Mouse (Mus musculus) midbrain, postnatal 0 days (tissue): ENCODE measurements around the gene Ccdc9b. TPM values are rescaled to one million over a fixed set of nuclear protein-coding genes. Genes with fewer than 3 reads are reported as not detected.
A peak's percentile ranks its signal among the peaks of the same experiment; 100 is the strongest.

ENCODE experiments used
- ATAC-seq: fragments of 200-750 bp; cut with Nextera tagmentation; 2 replicates; pipeline ENCODE4 v1.8.0; 2017; ENCODE audit warnings: moderate number of reproducible peaks, mild to moderate bottlenecking, moderate TSS enrichment, moderate library complexity; ENCODE audit not compliant: low FRiP score
- DNase-seq: peaks from one replicate; pipeline ENCODE4 v3.0.0-alpha.2; 2015; ENCODE audit warnings: low spot score
- H3K27ac ChIP-seq: fragments of 300-500 bp; sonication (generic); 2 replicates; pipeline ENCODE4 v1.5.1; 2014; ENCODE audit warnings: low read depth, mild to moderate bottlenecking, low read length, mixed read lengths
- H3K27me3 ChIP-seq: fragments of 300-500 bp; sonication (generic); 2 replicates; pipeline ENCODE4 v1.6.1; 2014; ENCODE audit warnings: low read length, control low read depth, mixed read lengths; ENCODE audit not compliant: insufficient read depth
- H3K36me3 ChIP-seq: fragments of 300-500 bp; sonication (generic); 2 replicates; pipeline ENCODE4 v1.6.1; 2014; ENCODE audit warnings: low read length, control low read depth, mixed read lengths; ENCODE audit not compliant: insufficient read depth
- H3K4me1 ChIP-seq: fragments of 300-500 bp; sonication (generic); 2 replicates; pipeline ENCODE4 v1.6.1; 2014; ENCODE audit warnings: mild to moderate bottlenecking, control low read depth, antibody characterized with exemption, low read length, mixed read lengths; ENCODE audit not compliant: insufficient read depth
- H3K4me2 ChIP-seq: fragments of 300-500 bp; sonication (generic); 2 replicates; pipeline ENCODE4 v1.6.1; 2014; ENCODE audit warnings: low read depth, mild to moderate bottlenecking, low read length, mixed read lengths; ENCODE audit not compliant: poor library complexity, severe bottlenecking
- H3K4me3 ChIP-seq: fragments of 300-500 bp; sonication (generic); 2 replicates; pipeline ENCODE4 v1.5.1; 2014; ENCODE audit warnings: low read depth, mild to moderate bottlenecking, low read length, moderate library complexity
- H3K9ac ChIP-seq: fragments of 300-500 bp; sonication (generic); replicated peaks from 2 replicates; pipeline ENCODE4 v1.6.1; 2014; ENCODE audit warnings: mild to moderate bottlenecking, low read length, moderate library complexity, mixed read lengths; ENCODE audit not compliant: poor library complexity, severe bottlenecking
- H3K9me3 ChIP-seq: fragments of 300-500 bp; sonication (generic); 2 replicates; pipeline ENCODE4 v1.6.1; 2016; ENCODE audit warnings: low read length, control low read depth
- CTCF ChIP-seq: IDR thresholded peaks from 2 replicates; pipeline ENCODE4 v1.5.1; 2016; ENCODE audit warnings: antibody characterized with exemption, mild to moderate bottlenecking
- WGBS: fragments of 180-500 bp; shearing (Covaris S2); extraction: QIAGEN DNeasy Blood & Tissue Kit; methylation state at CpG from one replicate; pipeline ENCODE4 v1.1.7; 2014; 5-methylcytosine and 5-hydroxymethylcytosine counted together
- polyA plus RNA-seq: library from polyadenylated mRNA; unstranded; fragments of >200 nt; fragmentation: Nextera tagmentation; extraction: Ambion mirVana; gene quantifications from 2 replicates; pipeline ENCODE4 v1.2.1, GENCODE M21; 2015
- total RNA-seq: library from RNA; depleted of rRNA; stranded (reverse); fragments of >200 nt; gene quantifications from 2 replicates; pipeline ENCODE4 v1.2.3, GENCODE M21; 2014; rRNA removed

The Ccdc9b gene
- 1.5 and 3.4 TPM in 2 replicates for total RNA-seq
- polyA plus RNA-seq, result 0.74 and 0.79 TPM in 2 replicates

DNA sequence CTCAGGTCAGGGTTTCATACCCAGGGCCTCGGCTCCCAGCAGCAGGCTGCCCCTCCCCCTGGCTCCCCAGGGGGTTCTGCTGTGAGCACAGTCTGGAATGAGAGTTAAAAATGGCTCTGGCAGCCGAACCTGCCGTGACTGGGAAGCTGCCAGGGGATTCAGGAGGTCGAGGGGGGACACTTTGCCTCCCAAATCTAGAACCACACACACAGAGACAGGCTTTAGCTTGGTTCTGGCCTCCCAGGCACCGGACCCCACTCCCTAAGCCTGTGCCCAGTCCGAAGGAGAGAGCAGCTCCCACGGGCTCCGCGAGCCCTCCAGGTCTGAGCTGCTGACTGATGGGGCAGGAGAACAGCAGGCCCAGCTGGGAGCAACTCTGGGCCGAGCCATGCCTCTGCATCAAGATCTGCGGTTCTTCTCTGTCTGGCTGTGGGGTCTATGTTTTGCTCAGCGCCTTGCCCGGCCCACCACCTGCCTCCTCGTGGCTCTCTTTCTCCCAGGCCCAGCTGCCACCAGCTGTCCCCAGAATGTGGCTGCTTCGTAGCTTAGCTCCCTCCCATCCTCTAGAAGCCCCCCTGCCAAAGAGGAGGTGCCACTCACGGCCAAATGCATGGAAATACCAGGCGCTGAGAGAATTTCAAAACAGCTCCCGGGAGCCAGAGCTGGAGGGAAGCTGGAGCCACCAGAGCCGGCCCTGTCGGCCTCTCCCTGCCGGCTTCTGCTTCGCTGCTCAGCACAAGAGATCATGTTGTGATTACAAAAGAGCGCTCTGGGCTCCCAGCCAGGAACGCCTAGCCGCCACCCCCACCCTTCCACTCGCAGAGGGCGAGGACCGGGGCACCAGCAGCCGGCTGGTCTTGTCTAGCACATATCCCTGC lies at the start of gene Ccdc9b:
Gene Ccdc9b, minus strand, starts transcription at position 756 of the 878 bp plus-strand sequence.
- Histone ChIP-seq H3K27ac (peak within 1 kb of the TSS; percentile 74), H3K9ac (peak within 1 kb of the TSS; percentile 39), H3K4me3 (no peak within 1 kb of the TSS; the same call in 1 of the 2 replicates), H3K9me3 (no peaks in the 10 kb centered on the region), H3K4me2 (peak within 1 kb of the TSS; percentile 33), H3K27me3 (no peaks in the 10 kb centered on the region), H3K4me1 (peaks cover 8% of the 10 kb centered on the region), H3K36me3 (no peaks in the 10 kb centered on the region)
- peak; percentile 89 for DNase-seq
- no peak for TF ChIP-seq CTCF
- ATAC-seq, result peak; percentile 47
- 8% methylated on average over 29 of the region's 29 CpGs for WGBS

DNA sequence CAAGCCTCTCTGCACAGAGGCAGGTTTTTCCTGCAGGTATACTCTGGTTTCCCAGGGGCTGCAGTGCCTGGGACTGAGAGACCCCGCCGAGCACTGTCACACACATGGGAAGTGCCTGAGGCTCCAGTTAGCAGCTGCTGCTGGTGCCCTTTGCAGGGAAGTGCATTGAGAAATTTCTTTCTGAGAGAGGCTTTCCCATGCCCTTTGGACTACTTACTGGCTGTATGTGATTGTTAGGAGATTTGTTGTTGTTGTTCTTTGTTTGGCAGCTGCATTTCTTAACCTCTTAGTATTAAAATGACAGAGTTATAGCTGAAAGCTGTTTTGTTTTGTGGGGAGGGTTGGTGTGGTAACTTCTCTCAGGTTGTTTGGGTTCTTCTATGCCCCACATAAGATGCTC lies 48.4 kb upstream of the Ccdc9b start:
- H3K9ac ChIP-seq, result no peak overlapping the region
- no peaks in the 10 kb centered on the region for H3K4me1 ChIP-seq
- WGBS, result 34% methylated on average over 2 of the region's 2 CpGs
- no peak overlapping the region for H3K4me2 ChIP-seq
- no peaks in the 10 kb centered on the region for H3K27me3 ChIP-seq
- no peak overlapping the region for H3K4me3 ChIP-seq
- TF ChIP-seq CTCF, result no peak
- no peaks in the 10 kb centered on the region for H3K9me3 ChIP-seq
- H3K36me3 ChIP-seq, result no peaks in the 10 kb centered on the region
- DNase-seq (no peak), ATAC-seq (no peak)
- no peak overlapping the region for H3K27ac ChIP-seq

DNA sequence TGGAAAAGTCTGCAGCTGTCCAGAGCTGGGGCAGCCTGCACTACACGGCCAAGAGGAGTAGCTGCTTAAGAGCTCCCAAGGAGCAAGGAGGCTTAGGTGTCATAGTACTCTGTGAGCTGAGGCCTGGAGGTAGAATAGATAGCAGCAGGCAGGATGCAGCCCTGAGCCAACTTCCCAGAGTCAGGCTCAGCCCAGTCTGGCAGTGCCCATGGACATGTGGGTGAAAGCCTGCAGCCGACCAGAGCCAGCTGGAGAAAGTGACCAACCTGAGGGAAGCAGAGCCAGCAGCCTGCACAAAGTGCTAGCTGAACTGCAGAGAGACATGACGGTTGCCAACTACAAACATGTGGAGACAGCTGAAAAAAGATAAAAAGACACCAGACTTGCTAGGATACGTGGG lies 44.4 kb upstream of the Ccdc9b start:
- no peaks in the 10 kb centered on the region for H3K9me3 ChIP-seq
- WGBS, result 66% methylated on average over 4 of the region's 4 CpGs

DNA sequence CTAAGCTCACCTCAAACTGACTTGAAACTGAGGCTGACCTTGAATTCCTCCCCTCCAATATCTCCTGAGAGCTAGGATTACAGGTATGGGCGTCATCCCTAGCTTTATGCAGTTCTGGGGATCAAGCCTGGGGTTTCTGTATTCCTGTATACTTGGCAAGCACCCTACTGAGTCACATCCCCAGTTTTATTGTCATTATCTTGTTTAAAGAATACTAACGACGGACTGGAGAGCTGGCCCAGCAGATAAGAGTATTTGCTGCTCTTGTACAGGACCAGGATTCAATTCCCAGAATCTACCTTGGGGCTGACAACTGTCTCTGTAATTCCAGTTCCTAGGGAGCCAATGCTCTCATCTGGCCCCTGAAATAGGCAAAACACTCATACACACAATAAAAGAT lies 43.3 kb upstream of the Ccdc9b start:
- 36% methylated on average over 3 of the region's 3 CpGs for WGBS

More for the DNA sequence above, 44.4 kb upstream of the Ccdc9b start:
- Histone ChIP-seq H3K4me1 (no peaks in the 10 kb centered on the region), H3K9ac (no peak overlapping the region), H3K27me3 (no peaks in the 10 kb centered on the region), H3K4me2 (no peak overlapping the region), H3K27ac (no peak overlapping the region), H3K4me3 (no peak overlapping the region), H3K36me3 (no peaks in the 10 kb centered on the region)
- ATAC-seq (no peak), DNase-seq (no peak)
- no peak for TF ChIP-seq CTCF

DNA sequence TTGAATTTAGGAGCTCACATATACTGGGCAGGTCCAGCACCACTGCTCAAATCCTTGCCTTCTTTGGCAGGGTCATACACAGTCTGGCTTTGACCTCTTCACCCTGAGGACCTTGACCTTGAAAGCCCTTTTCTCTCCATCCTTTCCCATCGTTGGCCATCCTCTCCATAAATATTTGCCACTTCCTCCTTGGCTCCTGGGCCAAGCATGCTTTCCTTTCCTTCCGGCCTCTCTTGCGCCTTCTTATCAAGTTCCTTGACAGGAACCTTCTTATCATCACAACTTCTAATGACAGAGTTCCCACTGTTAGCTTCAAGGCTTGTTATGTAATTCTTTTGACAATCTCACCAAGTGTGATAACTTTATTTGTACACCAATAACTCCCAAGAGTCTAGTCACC lies 42.7 kb upstream of the Ccdc9b start:
- DNase-seq (no peak), ATAC-seq (no peak)
- Histone ChIP-seq H3K36me3 (no peaks in the 10 kb centered on the region), H3K9ac (no peak overlapping the region), H3K9me3 (no peaks in the 10 kb centered on the region), H3K4me3 (no peak overlapping the region), H3K27me3 (no peaks in the 10 kb centered on the region), H3K27ac (no peak overlapping the region), H3K4me2 (no peak overlapping the region), H3K4me1 (no peaks in the 10 kb centered on the region)
- 76% methylated on average over 3 of the region's 3 CpGs for WGBS
- TF ChIP-seq CTCF, result no peak

More for the DNA sequence above, 43.3 kb upstream of the Ccdc9b start:
- no peaks in the 10 kb centered on the region for H3K36me3 ChIP-seq
- TF ChIP-seq CTCF, result no peak
- no peak overlapping the region for H3K9ac ChIP-seq
- DNase-seq (no peak), ATAC-seq (no peak)
- no peak overlapping the region for H3K4me3 ChIP-seq
- no peak overlapping the region for H3K4me2 ChIP-seq
- no peaks in the 10 kb centered on the region for H3K4me1 ChIP-seq
- no peaks in the 10 kb centered on the region for H3K9me3 ChIP-seq
- H3K27ac ChIP-seq, result no peak overlapping the region
- no peaks in the 10 kb centered on the region for H3K27me3 ChIP-seq

DNA sequence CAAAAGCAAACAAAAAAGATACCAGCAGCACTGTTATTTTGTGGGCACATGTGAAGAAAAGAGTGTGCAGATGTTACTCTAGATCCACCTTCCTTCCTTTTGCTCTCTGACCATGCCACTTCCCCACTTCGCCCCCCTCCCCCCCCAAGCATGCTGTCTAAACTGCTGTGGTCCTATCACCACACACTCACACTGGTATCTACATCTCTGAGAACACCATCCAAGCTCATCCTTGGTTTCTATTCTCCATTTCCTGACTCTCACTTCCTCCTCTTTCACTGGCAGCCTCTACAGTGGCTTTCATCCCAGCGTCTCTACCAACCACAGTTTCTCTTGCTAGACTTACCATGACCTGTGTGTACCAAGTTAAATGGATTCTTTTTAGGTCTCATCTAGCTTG lies 42.0 kb upstream of the Ccdc9b start:
- Histone ChIP-seq H3K4me3 (no peak overlapping the region), H3K4me1 (no peaks in the 10 kb centered on the region), H3K27ac (no peak overlapping the region), H3K4me2 (no peak overlapping the region), H3K9me3 (no peaks in the 10 kb centered on the region), H3K36me3 (no peaks in the 10 kb centered on the region), H3K27me3 (no peaks in the 10 kb centered on the region), H3K9ac (no peak overlapping the region)
- ATAC-seq (no peak), DNase-seq (no peak)
- TF ChIP-seq CTCF, result no peak
- WGBS, result 85% methylated on average over 2 of the region's 2 CpGs
